Mouse (Mus musculus) heart, adult 9 months (tissue): ENCODE measurements around the gene Vpreb1.

Source experiments
- DNase-seq, 2 experiments: peaks; one replicate each; pipeline ENCODE4 v3.0.0; 2022; ENCODE audit warnings: low spot score in 2 of 2

The Vpreb1 gene

GRCm38 (mm10) chr16:16855541-16855940 lies 15.1 kb downstream of the Vpreb1 start:
- DNase-seq: no peak

GRCm38 (mm10) chr16:16854836-16855235 lies 15.8 kb downstream of the Vpreb1 start:
- DNase-seq: peak; percentile 28 to 39

GRCm38 (mm10) chr16:16852411-16852810 lies 18.2 kb downstream of the Vpreb1 start:
- no peak for DNase-seq

- no peak for DNase-seq
Observed at GRCm38 (mm10) chr16:16849196-16849595, 21.4 kb downstream of the Vpreb1 start.

GRCm38 (mm10) chr16:16829671-16830070 lies 41.0 kb downstream of the Vpreb1 start:
- no peak for DNase-seq

- no peak for DNase-seq
Observed at GRCm38 (mm10) chr16:16828757-16829615, 41.7 kb downstream of the Vpreb1 start, which contains the start of gene Spag6l. TSS of gene Spag6l (minus strand) at chr16:16829456.

- no peak for DNase-seq
Observed at GRCm38 (mm10) chr16:16826223-16826622, 44.4 kb downstream of the Vpreb1 start.

GRCm38 (mm10) chr16:16825476-16825875 lies 45.2 kb downstream of the Vpreb1 start:
- DNase-seq: no peak
